Mouse (Mus musculus) frontal cortex, postnatal 25 days (tissue): ENCODE measurements around the gene Naaladl2.

Experiments
- DNase-seq, 2 experiments: peaks; one replicate each; pipeline ENCODE4 v3.0.0; 2022; ENCODE audit warnings: low spot score in 2 of 2

The Naaladl2 gene

GRCm38 (mm10) chr3:23972747-23973667, 1171.1 kb downstream of the Naaladl2 start:
- no peak for DNase-seq

DNA sequence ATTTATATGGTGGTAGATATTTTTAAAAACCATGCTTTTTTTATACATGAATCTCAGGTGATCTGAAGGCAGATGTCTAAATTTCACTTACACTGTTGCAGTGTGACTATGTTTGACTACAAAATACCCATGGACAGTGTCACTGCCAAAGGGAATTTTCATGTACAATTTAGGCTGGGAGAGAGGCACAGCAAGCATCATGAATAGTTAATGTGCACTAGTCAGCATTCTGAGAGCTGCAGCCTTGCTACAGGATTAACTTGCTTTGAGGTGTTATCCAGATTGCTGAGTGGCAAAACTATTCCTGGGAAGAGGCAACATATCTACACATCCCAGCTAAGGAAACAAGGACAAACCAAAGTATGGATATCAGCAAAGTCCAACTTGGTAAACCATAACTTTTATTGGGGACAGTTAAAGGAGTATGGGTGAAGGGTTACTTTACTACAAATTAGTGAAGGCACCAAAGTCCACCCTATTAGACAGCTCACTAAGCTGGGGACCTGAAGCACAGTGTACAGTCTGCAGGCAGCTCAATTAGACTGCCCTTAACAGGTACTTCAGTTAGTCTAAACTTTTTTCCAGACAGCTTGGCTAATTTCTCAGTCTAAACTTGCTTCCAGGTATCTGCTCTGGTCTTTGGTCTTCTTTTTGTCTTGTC, 1181.0 kb downstream of the Naaladl2 start:
- DNase-seq = no peak

DNA sequence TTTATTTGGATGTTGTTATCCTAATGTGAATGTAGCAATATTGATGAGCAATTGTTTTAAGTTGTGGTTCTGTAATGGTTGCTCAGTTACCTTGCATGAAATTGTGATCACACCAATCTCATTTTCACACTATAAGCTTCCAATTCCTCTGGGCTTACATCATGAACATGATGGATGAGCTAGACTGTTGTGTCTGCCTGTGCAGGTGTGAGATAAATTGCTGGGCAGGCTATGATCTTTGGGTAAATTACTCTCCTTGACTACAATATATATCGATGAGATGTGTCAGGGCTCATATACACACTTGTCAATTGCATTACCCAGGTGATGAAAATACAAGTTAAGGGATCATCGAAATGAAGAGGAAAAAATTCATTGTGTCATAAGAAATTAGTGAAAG, 1197.9 kb downstream of the Naaladl2 start:
- no peak for DNase-seq

DNA sequence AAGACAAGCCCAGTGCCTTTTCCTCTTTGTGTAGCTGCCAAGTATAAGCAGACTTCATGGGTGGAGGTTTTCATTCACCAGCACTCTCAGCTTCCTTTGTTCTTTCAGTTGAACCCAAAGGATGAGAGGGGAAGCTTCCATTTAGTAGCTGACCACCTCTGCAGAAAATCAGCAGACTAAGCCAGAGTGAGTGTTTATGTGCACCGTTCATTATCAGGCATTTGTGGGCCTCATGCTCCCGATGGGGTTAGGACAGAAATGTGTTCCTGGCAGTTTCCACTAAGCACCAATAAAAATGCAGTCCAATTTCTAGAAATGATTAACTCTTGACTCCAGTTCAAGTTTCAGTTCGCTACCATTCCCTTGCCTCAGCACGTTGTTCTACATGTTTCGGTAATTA, 1206.8 kb downstream of the Naaladl2 start:
- no peak for DNase-seq

DNA sequence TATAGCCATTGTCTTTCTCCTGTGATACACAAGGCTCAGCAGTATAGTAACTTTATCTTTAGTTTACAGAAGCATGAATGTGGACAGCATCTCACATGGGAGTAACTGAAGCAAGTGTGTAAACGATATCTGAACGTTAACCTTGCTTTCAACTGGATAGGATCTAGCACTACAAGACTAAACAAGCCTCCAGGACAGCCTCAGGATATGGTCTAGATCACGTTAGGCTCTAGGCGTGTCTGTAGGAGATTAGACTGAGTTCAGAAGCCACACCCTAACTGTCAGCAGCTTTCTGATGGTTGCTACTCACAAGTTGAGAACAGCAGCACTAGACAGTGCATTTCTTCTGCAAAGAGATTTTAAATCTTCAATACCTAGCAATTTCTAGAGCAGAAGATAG, 1216.0 kb downstream of the Naaladl2 start:
- no peak for DNase-seq

DNA sequence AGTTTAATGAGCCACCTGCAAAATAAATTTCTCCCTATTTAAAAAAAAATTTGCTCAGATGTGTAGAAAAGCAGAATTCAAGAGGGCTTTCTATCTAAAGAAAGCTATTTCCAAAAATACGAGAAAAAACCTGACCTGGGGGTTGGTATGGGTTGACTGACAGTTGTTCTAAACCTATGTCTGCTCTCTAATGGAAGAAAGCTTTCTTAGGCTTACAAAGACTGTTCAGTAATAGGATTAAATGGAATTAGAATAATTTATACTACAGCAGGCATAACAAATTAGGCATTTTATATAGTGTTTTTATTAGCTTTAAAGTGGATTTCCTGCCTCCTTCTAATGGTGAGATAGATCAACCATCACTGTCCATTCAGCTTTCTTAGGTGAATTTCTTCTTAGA, 1236.4 kb downstream of the Naaladl2 start:
- no peak for DNase-seq

- DNase-seq = no peak
Observed at GRCm38 (mm10) chr3:23865688-23866087, 1278.4 kb downstream of the Naaladl2 start.

- DNase-seq = no peak
Observed at GRCm38 (mm10) chr3:23857275-23857674, 1286.8 kb downstream of the Naaladl2 start.

GRCm38 (mm10) chr3:23817585-23817984, 1326.5 kb downstream of the Naaladl2 start:
- DNase-seq = no peak

- DNase-seq = no peak
Observed at GRCm38 (mm10) chr3:23758746-23759145, 1385.3 kb downstream of the Naaladl2 start.
